Mouse (Mus musculus): ENCODE measurements at regions not wholly inside any gene's neighbourhood (a gene's known extent, or its start where the extent isn't known, plus 50 kb on each side); places are given as distances from the start of the nearest gene placed in this dataset.
A peak's percentile ranks its signal among the peaks of the same experiment; 100 is the strongest.

GRCm38 (mm10) chr9:17294327-17294726 is 793.2 kb upstream of the Fat3 start:
- intact Hi-C loops (cut with DNase I; ENCODE audit: low total_unique reads): no loop called here
- DNase-seq: no peak

GRCm38 (mm10) chr9:17288790-17289596 is 787.9 kb upstream of the Fat3 start:
- peak; percentile 3 for DNase-seq
- intact Hi-C loops (cut with DNase I; ENCODE audit: low total_unique reads): no loop called here

- intact Hi-C loops (cut with DNase I; ENCODE audit: low total_unique reads): no loop called here
- DNase-seq: no peak
These were observed 778.4 kb upstream of the Fat3 start for GRCm38 (mm10) chr9:17279334-17279990.

- intact Hi-C loops (cut with DNase I; ENCODE audit: low total_unique reads): no loop called here
- DNase-seq: no peak
These were observed 771.5 kb upstream of the Fat3 start for GRCm38 (mm10) chr9:17272616-17273015.

- intact Hi-C loops (cut with DNase I; ENCODE audit: low total_unique reads): no loop called here
These were observed 768.5 kb upstream of the Fat3 start for GRCm38 (mm10) chr9:17269624-17270023.

GRCm38 (mm10) chr9:17257148-17257547 is 756.1 kb upstream of the Fat3 start:
- intact Hi-C loops (cut with DNase I; ENCODE audit: low total_unique reads): no loop called here
- DNase-seq: no peak

More at GRCm38 (mm10) chr9:17269624-17270023, 768.5 kb upstream of the Fat3 start:
- DNase-seq: no peak

GRCm38 (mm10) chr9:17227091-17227481 is 726.0 kb upstream of the Fat3 start:
- DNase-seq: no peak

GRCm38 (mm10) chr9:17226475-17227090 is 725.5 kb upstream of the Fat3 start:
- intact Hi-C loops (cut with DNase I; ENCODE audit: low total_unique reads): no loop called here
- DNase-seq: no peak

More at GRCm38 (mm10) chr9:17227091-17227481, 726.0 kb upstream of the Fat3 start:
- intact Hi-C loops (cut with DNase I; ENCODE audit: low total_unique reads): no loop called here

- intact Hi-C loops (cut with DNase I; ENCODE audit: low total_unique reads): no loop called here
These were observed 694.3 kb upstream of the Fat3 start for GRCm38 (mm10) chr9:17195339-17195738.

GRCm38 (mm10) chr9:17189552-17189951 is 688.5 kb upstream of the Fat3 start:
- intact Hi-C loops (cut with DNase I; ENCODE audit: low total_unique reads): no loop called here
- DNase-seq: no peak

More at GRCm38 (mm10) chr9:17195339-17195738, 694.3 kb upstream of the Fat3 start:
- DNase-seq: no peak

GRCm38 (mm10) chr9:17168193-17168592 is 667.1 kb upstream of the Fat3 start:
- intact Hi-C loops (cut with DNase I; ENCODE audit: low total_unique reads): no loop called here

GRCm38 (mm10) chr9:17166331-17166730 is 665.2 kb upstream of the Fat3 start:
- intact Hi-C loops (cut with DNase I; ENCODE audit: low total_unique reads): no loop called here
- DNase-seq: no peak

More at GRCm38 (mm10) chr9:17168193-17168592, 667.1 kb upstream of the Fat3 start:
- no peak for DNase-seq

- intact Hi-C loops (cut with DNase I; ENCODE audit: low total_unique reads): no loop called here
- DNase-seq: no peak
These were observed 657.6 kb upstream of the Fat3 start for GRCm38 (mm10) chr9:17158481-17159366.

GRCm38 (mm10) chr9:17152369-17152768 is 651.3 kb upstream of the Fat3 start:
- DNase-seq: peak; percentile 18
- intact Hi-C loops (cut with DNase I; ENCODE audit: low total_unique reads): no loop called here

- intact Hi-C loops (cut with DNase I; ENCODE audit: low total_unique reads): no loop called here
These were observed 648.3 kb upstream of the Fat3 start for GRCm38 (mm10) chr9:17149424-17149823.

More at GRCm38 (mm10) chr9:17149424-17149823, 648.3 kb upstream of the Fat3 start:
- no peak for DNase-seq
